Mouse (Mus musculus) cerebellum, adult 9-11 months (tissue): ENCODE results near the gene 2510009E07Rik.
"Not testable (repeated sequence)": the region's sequence is repeated elsewhere in the genome, so short reads cannot be mapped to it uniquely, and the experiment has no call there.

Source experiments
- DNase-seq: peaks from one replicate; pipeline ENCODE4 v3.0.0; 2022

Gene 2510009E07Rik

DNA sequence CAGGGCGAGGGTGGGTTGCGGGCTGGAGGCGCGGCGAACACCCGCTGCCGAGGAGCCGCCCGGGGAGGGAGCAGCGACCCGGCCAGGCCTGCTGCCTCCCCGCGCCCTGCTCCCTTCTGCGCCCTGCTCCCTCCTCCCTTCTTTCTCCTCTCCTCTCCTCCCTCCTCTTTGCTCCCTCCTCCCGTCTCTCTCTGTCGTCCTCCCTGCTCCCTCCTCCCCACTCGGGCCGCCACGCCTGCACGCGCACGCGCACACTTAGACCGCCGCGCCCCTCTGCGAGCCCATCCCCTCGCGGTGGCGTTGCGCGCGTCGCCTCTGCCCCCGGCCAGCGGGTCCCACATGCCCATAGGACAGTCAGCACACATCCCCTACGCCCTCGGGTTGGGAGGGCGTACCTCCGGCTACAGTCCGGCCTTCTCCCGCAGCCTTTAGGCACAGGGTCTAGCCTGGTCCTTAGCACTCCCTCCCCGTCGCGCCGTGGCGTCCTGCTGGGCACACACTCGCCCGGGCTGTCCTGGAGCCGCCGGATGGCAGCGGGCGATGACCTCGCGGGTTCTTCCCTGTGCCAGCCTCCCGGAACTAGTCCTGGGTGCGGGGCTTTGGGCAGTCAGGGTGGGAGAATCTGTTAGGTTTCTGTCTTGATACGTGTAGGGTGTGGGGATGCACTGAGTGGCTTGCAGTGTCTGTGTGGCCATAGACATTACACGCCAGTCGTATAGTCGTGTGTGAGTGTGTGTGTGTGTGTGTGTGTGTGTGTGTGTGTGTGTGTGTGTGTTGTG, at the start of gene 2510009E07Rik:
Gene 2510009E07Rik (minus strand): TSS at position 203 of the 779 bp plus-strand sequence.
- peak; percentile 96 for DNase-seq

DNA sequence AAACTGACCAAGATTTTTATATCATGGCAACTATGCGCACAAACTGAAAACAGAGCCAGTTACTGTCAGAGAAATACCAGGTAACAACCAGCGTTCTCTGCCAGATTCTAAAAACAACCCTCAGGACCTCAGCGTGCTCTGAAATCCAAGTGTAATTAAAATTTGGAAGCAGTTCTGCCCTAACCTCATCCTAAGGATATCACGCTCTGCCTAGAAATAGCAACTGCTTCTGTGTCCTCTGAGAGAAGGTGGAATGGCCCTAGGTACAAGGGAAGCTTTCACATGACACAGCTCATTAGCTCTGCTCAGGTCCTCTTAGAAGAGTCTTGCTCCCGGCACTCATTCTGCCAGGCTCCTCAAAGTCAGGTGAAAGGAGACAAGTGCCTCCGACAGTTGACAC, 48.9 kb upstream of the 2510009E07Rik start:
- DNase-seq, result no peak

DNA sequence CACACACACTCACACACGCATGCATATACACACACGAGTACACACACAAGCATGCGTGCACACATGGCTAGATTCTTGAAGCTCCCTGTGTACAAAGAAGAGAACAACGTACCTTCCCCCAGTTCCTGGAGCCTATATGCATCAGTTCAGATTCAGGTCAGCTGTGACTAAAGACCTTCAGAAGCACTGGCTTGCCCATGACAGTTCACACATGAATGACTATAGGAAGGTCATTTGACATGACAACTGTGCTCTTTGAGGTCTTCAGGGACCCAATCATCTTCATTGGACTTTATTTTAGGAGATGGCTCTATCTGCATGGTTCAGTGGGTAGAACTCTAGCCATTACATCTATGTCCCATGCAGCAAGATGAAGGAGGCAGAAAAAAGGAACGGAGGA, 48.4 kb upstream of the 2510009E07Rik start:
- no peak for DNase-seq

DNA sequence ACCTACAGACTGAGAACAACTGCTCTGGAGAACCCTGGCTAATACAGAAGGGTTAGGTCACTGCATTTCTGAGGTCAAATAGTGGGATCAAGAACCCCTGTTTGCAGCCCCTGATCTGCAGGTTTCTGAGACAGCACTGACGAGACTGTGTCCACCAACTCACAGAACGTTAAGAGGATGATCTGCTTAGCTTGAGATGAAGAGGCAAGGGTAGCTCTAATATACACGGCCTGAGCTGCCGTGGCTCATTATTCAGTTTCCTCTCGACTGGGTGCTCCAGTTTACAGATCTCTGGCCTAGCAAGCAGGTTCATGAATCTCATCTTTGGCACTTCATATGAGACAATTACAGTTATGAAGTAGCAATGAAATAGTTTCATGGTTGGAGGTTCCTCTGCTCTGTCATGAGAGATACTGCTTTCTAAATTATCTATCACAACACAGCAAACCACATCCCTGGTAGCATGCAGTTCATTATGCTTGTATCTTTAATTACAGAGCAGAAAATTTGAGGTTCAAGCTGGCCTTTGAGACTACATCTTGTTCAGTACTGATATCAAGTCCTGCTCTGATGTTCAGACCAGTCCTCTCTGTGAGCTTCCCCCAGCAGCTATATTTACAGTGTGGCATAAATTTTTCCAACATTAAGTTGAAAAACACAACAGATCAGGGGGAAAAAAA, 47.9 kb upstream of the 2510009E07Rik start:
- DNase-seq, result no peak

DNA sequence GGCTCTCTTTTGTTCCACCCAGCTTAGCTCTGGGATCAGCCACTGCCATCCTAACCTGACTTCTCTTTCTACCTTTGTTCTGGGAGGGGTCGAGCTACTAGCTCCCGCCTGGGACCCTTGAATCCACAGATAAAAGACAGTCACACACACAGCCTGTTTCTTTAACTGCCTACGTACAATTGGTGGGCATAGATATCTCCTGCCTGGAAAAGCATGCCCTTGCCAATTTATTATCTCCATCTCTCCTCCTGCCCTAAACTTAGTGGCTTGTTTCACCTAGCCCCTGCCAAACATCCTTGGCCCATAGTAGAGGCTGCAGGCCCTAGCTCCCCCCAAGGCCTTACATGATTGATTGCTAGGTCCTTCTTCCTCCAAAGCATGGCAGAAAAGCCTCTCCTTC, 47.1 kb upstream of the 2510009E07Rik start:
- no peak for DNase-seq

DNA sequence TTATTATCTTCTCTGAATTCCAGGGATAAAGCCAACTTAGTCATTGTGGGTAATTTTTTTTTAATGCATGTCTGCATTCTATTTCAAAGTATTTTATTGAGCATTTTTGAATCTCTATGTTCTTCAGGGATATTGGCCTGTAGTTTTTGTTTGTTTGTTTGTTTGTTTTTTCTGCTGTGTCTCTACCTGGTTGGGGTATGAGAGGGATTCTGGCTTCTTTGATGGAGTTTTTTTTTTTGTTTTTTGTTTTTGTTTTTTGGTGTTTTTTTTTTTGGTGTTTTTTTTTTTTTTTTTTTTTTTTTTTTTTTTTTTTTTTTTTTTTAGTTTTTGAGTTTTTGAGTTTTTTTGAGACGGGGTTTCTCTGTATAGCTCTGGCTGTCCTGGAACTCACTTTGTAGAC, 41.2 kb upstream of the 2510009E07Rik start:
- DNase-seq, result no peak

DNA sequence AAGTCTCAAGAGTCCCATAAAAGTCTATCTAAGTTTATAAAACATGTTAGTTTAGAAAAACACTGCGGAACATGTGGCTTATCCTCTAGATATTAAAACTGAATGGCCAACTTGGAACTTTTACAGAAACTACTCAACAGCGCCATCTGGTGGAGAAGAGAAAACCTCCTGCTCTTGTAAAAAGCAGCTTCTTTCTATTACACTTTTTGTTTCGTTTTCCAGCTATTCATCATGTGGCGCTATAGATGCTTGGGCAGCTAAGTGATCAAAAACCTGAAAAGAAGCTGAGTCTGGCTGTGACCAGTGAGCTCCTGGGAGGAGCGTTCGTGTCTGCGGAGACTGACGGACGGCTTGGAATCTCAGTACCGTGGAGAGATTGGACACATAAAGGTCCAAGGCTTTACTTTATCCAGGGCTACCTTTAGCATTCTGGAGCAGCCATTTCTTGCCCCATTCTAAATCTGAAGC, 33.5 kb upstream of the 2510009E07Rik start:
- DNase-seq, result peak; percentile 54

DNA sequence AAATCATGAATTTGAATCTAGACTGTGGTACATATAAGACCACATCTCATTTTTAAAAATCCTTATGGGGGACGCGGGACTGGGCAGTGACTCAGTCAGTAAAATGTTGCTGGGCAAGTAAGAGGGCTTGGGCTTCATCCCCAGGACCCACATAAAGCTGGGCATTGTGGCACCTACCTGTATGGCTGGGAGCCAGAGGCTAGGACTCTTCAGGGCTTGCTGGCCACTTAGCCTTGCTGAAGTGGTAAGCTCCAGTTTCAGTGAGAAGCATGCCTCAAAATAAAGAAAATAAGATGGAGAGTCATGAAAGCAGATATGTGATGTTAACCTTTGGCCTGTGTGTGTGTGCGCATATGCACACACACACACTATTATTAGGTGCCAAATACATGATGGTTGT, 33.0 kb upstream of the 2510009E07Rik start:
- DNase-seq, result peak; percentile 5

DNA sequence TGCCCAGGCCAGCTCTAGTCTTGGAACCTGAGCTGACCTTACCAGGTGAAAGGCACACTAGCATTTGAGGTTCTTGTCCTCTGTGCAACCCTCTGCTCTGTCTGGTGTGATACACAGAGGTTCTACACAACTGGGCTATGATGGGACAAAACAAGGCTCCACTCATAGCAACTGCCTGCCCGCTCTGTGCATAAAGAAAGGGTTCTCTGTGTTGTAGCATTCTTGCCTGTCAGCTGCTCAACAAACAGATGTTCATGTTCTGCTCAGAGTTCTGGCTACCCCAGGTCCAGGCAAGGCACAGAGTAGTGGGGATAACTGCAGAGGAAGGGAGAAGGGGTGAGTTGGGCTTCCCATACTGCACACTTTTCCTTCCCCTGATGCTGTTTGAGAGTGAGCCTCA, 29.8 kb upstream of the 2510009E07Rik start:
- no peak for DNase-seq

DNA sequence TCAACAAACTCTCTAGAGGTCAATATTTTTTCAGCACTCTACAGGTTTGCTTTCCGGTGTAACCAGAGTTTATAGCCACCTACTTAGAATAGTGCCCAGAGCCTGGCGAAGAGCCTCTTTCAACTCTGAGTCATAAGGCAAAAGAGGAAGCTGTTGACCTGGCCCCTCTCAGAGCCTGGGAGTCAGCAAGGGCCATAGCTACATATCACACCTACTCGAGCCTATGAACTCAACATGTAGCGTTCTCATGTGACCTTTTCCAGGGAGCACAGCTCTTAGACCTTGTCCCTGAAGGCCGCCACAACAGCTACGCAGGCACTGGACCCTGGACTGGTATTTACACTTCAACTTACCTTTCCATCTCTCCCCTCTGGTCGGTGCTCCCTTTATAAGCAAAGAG, 25.3 kb upstream of the 2510009E07Rik start:
- DNase-seq, result no peak

DNA sequence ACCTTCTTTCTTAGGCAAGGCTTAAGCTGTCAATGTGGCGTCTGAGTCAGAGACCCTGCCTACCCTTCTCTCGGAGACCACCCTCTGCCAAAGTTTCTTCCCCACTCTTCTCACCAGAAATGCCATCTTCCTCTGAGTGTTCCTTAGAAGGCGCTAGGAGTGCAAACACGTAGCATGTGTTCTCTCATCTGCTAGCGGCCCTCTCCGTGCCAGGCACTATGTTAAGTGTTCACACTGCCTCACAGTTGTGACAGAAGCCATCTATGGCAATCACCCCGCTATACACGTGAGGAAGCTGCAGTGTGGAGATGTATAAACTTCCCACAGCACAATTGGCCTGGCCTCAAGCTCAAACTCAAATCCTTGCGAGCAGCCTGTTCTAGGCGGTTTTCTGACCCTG, 20.1 kb upstream of the 2510009E07Rik start:
- no peak for DNase-seq

DNA sequence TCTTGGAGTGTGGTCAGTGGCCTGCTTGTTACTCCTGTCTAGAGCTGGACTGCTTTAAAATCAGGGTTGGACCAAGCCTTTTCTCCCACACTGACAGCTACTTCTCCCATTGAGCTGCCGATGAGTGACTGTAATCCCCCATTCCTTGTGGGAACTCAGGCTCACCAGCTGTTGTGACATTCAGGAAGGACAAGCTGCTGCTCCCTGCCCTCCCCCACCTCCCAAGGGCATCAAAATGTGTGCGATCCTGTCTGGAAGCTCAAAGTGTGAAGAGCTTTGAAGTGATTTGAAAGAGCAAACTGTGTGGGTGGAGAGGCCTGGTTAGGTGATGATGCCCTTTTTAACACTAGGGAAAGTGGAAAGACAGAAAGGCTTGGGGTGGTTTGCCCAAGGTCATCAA, 15.9 kb upstream of the 2510009E07Rik start:
- no peak for DNase-seq

DNA sequence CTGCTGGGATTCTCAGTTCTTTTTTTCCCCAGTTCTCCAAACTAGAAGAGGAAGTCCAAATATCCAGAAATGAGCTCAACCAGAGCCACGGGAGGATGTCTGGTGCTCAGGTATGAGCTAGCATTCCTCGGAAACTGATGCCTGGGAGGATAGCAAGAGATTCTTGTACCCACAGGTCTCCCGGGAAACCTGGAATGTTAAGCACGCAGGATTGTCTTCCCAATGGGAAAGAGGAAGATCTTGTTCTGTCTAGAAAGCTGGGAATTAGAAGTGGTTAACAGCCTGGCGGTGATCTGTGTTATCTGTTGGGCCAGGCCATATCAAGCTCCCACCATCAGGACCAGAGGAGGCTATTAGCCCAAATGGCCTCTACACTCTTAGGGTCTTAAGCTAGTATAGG, 10.2 kb upstream of the 2510009E07Rik start:
- no peak for DNase-seq

DNA sequence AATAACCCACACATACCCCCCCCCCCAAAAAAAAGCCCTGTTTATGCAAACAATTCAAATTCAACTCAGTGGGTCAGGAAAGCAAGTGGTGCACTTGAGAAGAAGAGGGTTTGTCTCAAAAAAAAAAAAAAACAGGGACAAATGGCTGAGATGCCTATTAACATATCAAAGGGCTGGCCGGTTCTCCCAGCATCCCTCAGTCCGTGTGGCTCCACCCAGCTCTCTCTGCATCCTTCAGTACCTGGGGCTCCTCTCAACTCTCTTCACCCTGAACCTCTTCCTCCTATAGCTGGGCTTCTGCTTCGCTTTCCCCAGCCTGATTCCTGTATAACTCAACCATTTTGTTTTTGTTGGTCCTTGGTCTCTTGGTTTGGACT, 7.8 kb upstream of the 2510009E07Rik start:
- no peak for DNase-seq

DNA sequence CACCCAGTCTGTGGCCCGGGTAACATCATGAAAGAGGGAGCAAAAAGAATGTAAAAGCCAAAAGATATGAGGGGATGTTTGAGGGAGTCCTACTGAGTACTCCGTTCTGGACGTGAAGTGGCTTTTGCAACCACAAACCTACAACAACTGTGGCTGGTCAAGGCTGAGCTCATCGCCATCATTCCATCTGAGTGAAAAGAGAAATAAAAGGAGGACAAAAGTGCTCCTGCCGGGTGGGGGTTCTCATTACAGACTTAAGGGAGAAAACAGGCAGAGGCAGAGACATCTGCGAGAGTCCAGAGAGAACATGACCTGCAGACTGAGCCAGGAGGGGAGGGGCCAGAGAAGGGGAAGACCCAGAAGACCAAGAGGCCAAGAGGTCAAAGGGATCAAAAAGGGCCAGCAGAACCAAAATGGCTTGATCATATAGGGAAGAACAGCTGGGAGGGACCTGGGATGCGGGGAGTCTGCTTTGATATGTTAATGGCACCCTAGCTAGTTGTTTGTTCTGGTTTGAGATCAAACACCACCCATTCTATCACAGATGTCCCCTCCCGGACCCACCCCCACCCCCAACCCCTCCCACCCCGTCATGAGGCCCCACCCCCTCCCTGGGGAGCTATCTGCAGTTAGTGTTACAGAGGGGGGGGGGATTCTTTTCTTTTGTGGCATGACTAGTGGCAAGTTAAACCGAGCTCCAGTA, 7.3 kb upstream of the 2510009E07Rik start:
- DNase-seq, result no peak

DNA sequence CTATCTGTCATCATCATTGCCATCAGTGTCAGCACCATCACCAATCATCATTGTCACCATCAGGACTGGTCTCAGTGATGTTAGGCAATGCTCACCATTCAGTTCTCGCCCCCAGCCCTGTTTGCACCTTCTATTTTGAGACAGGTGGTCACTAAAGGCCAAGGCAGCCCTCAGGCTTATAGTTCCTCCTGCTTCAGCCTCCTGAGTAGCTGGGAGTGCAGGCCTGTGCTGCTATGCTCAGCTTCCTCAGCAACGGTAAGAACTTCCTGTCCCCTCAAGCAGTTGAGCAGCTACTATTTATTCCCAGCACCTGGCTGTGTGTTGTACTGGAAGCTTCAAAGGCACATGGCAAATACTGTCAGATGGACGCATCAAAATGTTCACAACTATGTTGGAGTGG, 3.7 kb upstream of the 2510009E07Rik start:
- DNase-seq, result no peak

DNA sequence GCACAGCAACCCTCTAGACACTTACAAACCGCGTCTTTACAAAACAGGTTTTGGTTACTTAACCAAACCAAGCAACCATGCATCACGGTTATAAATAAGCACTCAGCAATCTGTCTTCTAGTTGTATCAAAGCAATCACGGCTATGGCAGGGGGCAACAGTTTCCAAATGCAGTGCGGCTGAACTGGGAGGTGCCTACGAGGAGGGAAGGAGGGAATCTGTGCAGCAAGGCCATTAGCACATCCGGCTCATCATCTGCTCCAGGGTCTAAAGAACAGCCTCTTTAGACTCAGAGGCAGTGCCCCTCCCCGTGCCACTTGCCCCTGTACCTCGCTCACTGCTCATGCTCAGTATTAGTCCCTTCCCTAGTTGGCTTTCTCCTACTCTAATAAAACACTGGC, 2.5 kb upstream of the 2510009E07Rik start:
- DNase-seq, result no peak

DNA sequence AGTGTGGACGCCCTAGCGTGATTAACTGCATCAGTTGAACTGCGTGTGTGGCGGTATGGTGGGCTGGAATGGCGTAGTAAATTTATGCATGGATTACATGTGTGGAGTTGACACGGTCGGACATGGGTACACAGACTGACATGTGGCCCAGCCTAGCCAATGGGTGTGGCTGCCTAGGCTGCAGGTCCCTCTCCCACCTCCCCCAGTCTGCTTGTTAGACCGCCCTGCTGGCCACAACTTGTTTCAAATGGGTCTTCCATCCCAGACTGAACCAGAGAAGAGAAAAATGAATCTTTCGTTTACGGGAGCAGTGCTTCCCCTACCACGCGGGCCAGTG, 745 bp upstream of the 2510009E07Rik start:
- peak; percentile 72 for DNase-seq

DNA sequence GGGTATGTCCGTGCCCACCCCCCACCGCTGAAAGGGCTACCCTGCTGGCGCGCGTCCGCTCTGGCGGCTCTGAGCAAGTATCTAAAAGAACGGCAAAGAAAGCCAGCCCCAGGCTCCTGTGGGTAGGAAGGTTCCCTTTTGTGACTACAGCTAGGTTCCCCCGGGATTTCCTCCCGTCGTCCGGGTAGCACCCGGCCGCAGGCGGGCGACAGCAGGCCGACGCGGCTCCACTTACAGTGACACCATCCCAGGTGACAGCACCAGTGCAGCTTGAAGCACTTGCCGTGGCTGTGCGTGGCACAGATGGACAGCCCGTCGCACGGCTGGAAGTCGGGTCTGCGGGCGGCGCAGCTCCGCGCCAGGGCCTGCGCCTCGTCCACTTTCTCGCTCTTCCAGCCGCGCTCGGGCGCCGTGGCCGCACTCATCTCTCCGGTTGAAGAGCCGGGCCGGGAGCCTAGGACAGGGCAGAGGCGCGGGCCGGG, 443 bp downstream of the 2510009E07Rik start:
- peak; percentile 86 for DNase-seq

DNA sequence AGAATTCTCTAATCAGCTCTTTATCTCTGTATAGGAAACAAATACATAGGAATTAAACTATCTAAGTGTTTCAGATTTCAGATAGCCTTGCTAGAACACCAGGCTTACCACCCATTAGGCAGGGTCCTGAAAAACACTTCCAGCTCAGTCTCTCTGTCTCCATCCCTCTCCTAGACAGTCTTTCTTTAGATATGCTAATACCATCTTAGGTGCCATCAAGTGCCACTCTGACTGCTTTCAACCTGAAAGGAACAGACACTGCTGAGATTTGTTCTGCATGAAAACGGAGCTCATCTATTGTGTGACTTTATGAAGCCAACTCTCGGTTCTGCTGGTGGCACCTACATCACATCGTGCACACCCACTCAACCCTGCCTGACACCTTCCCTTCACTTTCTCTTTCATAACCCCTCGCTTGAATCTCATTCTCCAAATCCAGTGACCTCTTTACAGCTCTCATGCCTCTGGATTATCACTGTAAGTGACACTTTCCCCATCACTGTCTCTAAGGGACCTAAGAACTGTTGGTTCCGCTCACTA, 4.2 kb downstream of the 2510009E07Rik start:
- DNase-seq, result no peak

DNA sequence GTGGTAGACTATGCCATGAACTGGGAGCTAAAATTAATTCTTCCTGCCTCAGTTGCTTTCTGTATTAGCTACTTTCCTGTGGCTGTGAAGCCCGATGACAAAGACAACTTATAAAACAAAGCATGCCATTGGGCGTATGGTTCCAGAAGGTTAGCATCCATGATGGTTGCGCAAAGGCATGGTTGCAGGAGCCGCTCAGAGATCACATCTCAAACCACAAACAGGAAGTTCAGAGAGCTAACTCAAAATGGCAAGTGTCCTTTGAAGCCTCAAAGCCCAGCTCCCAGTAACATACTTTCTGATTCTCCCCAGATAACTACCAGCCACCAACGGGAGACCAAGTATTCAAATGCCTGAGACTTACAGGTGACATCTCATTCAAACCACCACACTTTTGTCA, 5.3 kb downstream of the 2510009E07Rik start:
- no peak for DNase-seq

DNA sequence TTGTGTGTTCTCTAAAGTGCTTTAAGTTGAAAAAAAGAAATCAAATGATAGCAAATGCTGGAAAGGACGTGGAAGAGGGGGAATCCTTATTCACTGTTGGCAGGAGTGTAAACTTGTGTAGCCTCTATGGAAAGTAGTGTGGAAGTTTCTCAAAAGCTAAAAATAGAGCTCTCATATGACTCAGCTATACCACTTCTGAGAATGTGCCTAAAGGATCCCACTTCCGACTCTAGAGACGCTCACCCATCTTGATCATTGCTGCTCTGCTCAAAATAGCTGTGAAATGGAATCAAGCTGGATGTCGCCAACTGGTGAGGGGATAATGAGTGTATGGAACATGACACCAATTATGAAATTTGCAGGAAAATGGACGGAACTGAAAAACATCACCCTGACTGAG, 7.1 kb downstream of the 2510009E07Rik start:
- DNase-seq, result no peak

DNA sequence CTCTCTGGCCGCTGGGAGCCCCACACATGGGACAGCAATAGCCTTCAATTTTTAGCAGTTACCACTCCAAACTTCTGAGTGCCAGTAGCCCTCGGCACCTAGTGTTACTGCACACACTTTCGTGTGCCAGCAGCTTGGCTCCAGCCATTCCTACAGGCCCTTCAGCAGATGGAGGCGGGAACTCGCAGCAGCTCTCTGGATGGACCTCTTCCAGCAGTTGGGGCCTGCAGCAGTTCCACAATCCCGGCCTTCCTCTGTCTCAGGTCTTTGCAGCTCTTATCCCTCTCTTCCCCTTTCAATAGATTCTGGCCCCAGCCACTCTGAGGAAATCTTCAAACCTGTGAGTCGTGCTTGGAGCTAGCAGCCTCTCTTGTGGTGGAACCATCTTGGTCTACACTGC, 17.7 kb downstream of the 2510009E07Rik start:
- DNase-seq, result no peak

DNA sequence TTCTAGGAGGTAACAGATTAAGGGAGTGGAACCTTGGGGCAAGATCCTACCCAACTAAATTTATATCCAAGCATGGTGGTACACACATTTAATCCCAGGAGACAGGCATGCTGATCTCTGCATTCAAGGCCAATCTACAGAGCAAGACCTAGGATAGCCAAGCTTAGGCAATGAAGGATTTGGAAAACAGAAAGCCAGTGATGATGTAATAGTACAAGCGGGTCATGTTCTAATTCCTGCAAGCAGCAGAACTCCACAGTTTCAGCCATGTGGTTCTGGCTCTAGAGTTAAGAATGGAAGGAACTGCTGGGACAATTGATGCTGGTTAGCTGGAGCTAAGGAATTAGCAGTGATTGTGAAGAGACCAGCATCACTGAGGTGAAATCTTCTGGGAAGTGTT, 20.8 kb downstream of the 2510009E07Rik start:
- not testable (repeated sequence) for DNase-seq
